Mouse (Mus musculus) embryo, embryonic 11.5 days (tissue): ENCODE data around the gene Wdfy4.

Experiments used
- DNase-seq: peaks from one replicate; pipeline ENCODE4 v3.0.0-alpha.2; 2012; ENCODE audit warnings: low read depth, low spot score

Gene Wdfy4

DNA sequence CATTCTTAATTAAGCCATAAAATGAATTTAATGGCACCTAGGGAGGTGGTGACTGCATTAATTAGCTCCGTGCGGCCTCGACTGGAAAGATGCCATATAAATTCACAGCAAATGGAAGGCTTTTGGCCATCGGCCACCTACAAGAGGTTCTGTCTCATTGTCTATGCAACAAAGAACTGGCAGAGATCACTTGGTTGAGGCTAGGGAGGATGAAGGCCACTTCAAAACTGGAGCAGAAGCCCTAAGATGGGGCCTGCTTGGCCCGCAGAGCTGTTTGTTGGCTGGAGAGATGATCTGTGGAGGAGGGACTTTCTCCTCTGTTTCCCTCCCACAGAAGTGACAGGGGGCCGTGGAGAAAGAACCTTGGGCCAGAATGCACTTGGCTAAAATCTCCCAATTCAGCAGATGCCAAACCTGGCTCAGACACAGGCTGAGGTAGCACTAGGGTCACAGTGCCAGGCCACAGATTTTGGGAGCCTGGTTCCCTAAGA is 103.9 kb downstream of the Wdfy4 start:
- no peak for DNase-seq

DNA sequence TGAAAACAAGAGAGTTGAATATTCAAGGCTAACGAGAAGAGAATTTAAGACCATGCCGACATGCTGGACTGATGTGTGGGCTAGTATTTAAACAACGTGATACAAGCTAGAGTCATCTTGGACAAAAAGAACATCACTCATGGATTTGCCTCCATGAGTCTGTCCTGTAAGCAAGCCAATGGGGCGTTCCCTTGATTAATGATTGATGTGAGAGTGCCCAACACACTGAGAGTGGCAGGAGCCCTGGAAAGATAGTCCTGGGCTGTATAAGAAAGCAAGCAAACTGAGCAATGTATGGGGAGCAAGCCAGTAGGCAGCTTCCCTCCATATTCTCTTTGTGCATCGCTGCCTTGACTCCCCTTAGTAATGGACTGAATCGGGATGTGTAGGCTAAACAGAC is 106.7 kb downstream of the Wdfy4 start:
- DNase-seq: no peak

DNA sequence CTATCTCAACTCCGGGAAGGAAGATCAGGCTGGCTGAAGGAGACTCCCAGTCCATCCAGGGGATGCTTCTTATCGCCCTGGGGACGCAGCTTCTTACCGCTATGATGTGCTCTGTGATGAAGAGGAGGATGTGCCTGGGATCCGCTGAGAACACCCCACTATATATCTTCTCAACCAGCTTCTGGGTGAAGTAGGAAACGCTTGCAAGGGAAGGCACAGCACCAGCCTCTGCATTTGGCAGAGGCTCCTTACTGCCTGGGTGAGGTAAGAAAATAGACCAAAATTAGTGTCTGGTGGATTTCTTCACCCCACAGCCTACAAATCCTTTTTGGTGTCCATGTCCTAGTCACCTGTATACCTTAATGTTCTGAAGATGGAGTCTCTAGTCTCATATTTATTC is 107.2 kb downstream of the Wdfy4 start:
- DNase-seq: no peak

DNA sequence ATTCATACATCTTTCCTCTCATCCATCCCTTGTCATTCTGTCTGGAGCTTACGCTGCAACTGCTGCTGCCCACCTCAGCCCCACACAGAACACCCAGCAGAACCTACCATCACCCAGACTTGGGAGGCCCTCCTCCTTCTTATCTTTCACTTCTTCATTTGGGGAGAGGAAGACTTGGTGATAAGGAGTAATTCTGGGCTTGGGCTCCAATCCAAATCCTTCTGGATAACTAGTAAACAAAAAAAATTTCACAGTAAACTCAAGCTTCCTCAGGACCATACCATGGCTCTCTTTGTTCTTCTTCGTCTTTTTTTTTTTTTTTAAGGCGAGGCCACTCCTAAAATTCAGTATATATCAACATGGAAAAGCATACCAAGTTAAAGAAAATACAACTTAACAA is 112.0 kb downstream of the Wdfy4 start:
- no peak for DNase-seq

DNA sequence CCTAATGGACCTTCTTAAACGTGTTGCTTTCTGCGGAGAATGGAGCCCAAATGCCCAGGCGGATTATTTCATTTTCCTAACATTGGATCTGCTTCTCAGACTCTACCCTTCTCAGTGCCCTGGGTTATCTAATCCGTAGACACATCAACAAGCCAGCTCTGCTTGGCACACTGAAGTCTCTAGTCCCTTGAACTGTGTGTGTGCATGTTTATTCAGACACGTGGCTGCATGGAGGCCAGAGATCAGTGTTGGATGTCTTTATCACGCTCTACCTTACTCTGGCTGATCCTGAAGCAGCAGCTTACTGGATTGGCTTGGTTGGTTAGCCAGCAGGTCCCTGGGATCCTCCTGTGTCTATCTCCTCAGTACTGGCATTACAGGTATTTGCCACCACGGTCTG is 113.0 kb downstream of the Wdfy4 start:
- no peak for DNase-seq

- DNase-seq: no peak
These were observed 117.6 kb downstream of the Wdfy4 start for GRCm38 (mm10) chr14:33067676-33068075.

DNA sequence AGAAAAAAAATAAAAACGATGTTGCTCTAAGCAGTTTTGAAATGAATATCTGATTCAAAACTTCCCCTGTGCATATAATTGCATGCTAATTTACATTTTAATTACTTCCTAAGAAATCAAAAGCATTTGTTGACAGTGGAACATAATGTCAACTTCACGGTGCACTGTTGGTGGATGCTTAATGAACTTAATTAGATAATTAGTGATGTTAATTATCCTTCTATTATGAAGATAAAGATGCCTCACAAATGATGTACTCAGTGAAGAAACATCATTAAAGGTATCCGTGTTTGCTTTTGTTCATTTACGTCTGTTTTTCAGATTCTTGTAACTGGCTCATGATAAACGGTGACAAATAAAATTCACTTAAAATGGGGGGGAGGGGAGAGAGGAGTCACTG is 122.3 kb downstream of the Wdfy4 start:
- no peak for DNase-seq

- no peak for DNase-seq
These were observed 126.2 kb downstream of the Wdfy4 start for GRCm38 (mm10) chr14:33058881-33059660.

- DNase-seq: no peak
These were observed 131.9 kb downstream of the Wdfy4 start for GRCm38 (mm10) chr14:33053441-33053840.

DNA sequence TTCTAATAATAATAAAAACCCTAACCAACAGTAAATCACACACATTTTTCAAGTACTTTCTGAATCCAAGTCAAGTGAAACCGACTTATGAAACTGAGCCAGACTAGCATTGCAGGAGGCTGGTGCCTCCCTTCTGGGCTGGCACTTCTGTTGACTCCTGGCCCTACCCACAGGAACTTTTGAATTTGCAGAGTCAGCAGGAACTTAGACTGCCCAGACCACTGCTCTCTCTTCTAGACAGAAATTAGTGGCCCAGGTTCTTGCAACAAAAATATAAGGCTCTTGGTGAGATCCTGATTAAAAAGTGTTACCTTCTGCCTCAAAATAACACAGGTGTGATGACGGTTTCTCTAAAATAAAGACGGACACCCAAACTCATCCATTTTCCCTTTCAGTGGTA is 140.1 kb downstream of the Wdfy4 start:
- no peak for DNase-seq

GRCm38 (mm10) chr14:33036811-33037210 is 148.5 kb downstream of the Wdfy4 start:
- DNase-seq: peak; percentile 3

DNA sequence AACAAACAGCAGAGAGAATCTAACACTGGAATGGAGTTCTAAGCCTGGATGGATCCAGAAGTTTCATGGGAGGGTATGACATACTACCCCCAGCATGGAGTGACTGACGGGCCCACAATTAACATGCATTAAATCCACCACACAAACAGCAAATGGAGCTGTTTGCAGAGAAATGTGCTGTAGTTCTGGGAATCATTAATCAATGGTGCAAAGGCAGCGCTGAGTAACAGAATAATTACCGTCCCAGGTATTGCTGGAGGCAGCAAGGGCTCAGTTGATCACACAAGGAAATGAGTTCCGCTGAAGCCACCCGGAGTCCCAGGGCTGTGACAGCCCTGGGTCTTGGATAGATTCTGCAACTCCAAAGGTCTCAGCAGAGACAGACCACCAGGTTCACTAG is 149.9 kb downstream of the Wdfy4 start:
- DNase-seq: no peak

- peak; percentile 16 for DNase-seq
These were observed 151.9 kb downstream of the Wdfy4 start for GRCm38 (mm10) chr14:33033424-33033823.

GRCm38 (mm10) chr14:33030849-33031248 is 154.5 kb downstream of the Wdfy4 start:
- DNase-seq: no peak

DNA sequence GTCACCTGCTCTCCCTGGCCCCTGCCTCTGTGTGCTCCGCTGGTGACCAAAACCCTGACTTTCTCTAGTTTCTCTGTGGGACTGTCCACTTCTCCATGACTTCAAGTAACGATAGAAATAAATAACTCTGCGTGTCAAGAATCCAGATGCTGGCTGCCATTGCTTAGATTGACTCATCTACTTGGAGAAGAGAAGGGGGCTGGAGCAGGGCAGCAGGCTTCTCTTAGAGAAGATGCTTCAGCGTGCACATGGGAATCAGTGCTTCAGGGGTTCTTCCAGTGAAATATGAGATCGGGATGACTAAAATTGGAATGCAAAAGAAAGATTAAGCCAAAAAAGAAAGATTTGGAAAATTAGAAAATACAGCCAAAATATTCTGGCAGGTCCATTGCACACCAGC is 165.7 kb downstream of the Wdfy4 start:
- DNase-seq: no peak

GRCm38 (mm10) chr14:33019050-33019449 is 166.3 kb downstream of the Wdfy4 start:
- DNase-seq: no peak

DNA sequence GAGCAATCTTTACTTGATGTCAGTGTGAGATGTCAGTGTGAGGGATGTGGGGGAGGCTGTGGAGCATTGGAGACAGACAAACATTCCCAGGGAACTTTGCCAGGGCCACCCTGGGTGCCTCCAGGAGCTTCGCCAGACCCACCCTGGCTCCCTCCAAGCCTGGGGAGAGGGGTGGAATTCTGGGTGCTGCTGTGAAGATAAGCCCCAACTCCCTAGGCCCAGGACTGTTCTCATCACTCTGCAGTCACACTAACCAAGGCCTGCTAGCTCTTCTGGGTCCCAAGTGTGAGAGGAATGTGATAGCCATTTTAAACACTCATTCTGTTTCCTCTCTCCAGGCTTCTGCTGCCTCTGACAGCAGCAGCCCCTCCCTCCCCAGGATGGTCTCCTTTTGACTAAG is 177.7 kb downstream of the Wdfy4 start:
- no peak for DNase-seq

DNA sequence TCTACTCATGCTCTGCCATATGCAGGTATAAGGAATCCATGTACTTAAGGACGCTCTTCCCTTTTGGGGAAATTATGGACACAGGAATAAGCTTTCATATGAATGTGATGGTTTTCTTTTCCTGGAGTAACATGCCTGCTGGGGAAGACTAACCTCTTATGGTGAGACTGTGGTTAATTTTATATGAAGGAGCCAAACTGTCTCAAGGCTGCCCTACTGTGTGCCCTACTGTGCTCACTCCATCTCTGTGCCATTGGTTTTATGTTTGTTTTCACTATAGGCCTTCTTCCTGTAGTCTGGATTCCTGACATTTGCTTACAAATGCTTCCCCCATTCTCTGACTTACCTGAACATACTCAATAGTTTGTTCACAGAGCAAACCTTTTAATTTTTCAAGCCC is 180.2 kb downstream of the Wdfy4 start:
- no peak for DNase-seq

- DNase-seq: no peak
These were observed 185.0 kb downstream of the Wdfy4 start for GRCm38 (mm10) chr14:33000112-33000979.

- no peak for DNase-seq
These were observed 185.8 kb downstream of the Wdfy4 start for GRCm38 (mm10) chr14:32999511-32999910.

- DNase-seq: peak; percentile 39
These were observed 190.2 kb downstream of the Wdfy4 start for GRCm38 (mm10) chr14:32994954-32995636.

DNA sequence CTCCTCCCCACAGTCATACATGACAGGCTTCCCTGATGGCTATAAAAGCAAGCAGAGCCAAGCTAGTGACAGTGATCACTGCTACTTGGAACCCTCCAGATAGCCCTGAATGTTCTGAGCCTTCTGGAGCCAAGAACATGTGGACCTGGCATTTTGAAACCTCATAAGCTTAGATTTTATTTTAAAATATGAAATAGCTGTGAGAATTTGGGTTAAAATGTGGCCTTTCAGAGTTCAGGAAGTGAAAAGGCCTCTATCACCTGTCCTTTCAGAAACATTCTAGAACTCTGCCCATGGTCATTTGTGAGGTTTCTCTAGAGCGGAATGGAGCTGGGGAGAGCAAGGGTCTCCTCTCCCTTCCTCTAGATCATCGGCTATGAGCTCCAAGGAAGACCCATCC is 194.2 kb downstream of the Wdfy4 start, which contains the start of gene Lrrc18:
Gene Lrrc18 (plus strand): TSS at position 301 of the 400 bp plus-strand sequence.
- no peak for DNase-seq
